Mouse (Mus musculus) forelimb bud, embryonic 11.5 days (tissue): Measurements from ENCODE around the gene Slc9a8.
A peak's percentile ranks its signal among the peaks of the same experiment; 100 is the strongest.

Source experiments
- DNase-seq: peaks from one replicate; pipeline ENCODE4 v3.0.0-alpha.2; 2012; ENCODE audit warnings: low read depth, low spot score

Gene Slc9a8

DNA sequence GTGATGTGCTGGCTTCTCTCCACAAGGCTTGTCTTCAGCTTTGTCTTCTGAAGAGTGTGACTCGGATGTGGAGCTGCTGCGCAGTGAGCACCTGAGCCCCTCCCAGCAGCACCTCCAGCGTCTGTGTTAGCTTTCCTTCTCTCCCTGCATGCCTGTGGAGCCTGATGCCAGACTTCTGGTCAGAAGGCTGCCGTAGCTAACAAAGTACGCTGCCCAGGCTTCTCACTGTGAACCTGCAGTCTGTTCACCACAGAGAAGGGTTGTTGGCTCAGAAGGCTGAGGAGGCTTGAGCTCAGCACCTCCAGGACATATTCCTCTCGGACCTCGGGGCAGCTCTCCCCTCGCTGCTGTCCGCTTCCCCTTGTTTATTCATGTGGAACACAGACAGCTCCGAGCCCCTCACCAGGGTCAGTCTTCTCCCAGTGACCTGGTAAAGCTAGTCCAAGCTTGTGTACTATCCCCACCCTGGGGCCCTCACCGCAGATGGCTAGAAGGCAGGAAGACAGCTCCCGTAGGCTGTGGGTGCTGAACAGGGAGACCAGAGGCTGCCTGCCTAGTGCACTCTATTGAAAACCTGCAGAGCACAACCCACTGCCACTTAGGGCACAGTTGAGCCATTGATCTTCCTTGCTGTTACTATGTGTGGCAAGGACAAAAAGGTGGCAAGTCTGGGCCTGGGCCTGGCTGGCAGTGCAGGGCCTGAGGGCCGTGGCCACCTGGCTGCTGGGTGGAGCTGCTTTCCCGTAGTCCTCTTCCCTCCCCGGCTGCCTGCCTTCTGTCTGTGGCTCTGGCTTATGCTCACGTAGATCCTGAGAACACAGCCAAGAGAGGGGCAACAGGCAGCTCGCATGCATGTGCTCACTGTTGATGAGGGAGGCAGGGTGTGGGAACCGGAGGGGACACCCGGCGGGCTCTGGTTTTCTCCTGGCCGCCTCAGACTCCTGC lies 28.1 kb downstream of the Slc9a8 start:
- no peak for DNase-seq

DNA sequence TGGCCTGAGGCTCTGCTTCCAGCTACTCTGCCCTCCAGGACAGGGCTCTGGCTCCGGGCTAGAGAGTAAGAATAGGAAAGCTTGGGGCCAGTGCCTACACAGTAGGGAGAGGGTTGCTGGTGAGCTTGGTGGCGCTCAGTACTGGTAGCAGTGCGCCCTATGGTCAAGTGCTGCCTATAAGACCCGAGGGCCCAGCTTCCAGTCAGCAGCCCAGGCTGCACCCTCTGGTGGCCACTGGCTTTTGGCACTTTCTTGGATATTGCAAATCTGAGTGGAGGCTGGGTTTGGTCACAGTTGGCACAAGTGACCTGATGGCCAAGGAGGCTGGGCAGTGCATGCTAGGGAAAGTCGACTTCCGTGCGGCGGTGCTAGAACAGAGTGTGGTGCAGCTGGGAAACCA lies 29.1 kb downstream of the Slc9a8 start:
- DNase-seq = no peak

DNA sequence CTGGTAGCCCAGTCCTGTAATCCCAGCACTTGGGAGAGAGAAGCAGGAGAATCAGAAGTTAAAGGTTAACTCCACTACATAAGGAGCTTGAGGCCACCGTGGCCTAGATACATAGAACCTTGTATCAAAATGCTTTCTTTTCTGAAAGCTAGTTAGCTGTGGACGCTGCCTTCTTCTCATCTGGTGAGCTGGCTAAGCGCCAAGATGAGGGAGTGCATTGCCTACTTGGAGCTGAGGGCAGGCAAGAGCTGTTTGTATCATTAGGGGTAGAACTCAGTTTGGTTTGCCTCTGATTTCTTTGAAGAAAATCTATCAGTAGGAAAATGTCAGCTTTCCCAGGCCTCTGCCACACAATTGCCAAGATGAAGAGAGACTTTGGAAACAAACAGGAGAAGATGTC lies 32.3 kb downstream of the Slc9a8 start:
- DNase-seq = no peak

DNA sequence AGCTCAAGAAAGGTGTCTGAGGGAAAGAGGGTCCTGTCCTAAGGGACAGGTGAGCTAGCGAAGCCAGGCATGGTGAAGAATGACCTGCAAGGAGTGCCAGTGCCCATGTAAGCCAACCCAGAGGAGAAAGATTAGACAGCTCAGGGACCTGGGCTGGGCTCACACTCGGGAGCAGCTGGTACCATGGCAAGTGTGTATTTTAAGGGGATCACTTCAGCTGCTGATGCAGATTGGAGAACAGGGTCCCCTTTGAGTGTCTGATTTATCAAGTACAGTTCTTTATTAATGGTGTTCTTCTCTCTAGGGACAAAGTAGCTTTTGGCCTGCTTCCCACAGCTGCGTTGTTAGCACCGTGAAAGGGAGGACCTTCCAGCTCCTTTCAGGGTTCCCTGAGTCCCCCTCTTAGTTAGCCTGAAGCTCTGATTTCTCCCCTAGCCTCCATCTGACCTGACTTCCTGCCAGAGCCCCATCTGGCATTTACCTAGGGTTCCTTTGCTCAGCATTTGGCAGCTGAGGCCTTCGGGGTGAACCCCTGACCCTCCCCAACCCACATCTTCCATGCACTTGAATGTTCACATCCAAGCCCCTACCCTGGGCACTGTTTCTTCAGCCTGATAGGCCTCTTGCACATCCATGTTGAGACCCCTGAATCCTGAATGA lies 35.0 kb downstream of the Slc9a8 start:
- DNase-seq = no peak

DNA sequence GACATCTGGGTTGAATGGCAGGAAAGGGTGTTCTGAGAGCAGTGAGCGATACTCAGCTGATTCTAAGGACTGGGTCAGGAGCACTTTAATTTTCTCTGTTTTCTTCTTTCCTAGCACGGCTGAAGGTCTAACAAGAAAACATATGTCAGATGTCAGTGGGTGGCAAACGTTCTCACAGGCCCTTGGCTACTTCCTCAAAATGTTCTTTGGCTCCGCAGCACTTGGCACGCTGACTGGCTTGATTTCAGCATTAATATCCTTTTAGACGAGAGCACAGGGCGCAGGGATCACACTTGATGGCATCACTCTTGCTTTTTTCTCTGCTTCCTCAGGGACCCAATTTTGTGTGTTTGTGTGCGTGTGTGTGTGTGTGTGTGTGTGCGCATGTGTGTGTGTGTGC lies 35.7 kb downstream of the Slc9a8 start:
- DNase-seq = no peak

DNA sequence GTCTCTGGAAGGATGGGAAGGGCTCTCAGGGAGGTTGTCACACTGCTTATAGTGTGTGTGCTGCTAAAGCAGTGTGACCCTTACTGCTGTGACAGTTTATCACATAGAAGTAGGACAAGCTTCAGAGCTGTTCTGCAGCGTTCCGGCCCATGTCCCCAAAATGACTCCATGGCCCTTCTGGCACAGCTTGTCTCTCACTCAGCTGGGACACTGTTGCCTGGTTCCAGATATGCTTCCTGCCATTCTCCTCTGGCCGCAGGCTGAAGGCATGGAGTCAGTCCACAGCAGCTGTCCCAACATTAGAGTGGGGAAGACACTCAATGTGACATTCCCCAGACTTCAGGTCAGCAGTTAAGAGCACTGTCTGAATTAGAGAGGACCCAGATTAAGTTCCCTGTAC lies 37.0 kb downstream of the Slc9a8 start:
- DNase-seq = no peak

DNA sequence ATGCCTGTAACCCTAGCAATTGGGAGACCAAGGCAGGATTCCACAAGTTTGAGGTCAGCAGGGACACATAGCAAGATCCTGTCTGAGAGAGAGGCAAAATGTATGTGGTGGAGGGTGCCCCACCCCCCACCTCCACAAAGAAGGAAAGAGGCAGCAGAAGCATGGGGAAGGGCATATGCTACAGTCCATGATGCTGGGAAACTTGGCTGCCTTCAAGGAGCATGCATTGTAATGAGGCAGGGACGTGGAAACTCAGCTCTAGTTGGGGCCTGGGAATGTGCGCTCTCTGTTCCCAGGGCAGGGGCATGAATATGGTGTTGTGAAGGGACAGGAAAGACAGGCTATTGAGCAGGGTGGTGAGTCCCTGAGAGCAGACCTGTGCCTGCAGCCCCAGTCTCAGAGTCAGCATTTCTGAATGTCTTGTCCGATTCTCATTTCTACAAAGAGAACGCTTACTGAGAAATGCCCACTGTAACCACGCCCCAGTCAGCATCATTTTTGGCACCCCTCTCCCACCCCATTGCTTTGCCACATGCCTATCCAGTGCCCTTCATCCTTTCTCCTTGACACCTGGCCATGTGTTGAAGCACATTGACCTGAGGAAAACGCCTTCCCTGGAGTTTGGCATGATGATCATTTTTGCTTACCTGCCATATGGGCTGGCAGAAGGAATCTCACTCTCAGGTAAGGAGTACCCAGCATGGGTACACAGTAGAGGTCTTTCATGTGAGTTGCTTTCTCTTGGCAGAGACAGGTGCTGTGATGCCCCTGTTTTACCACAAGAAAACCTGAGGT lies 37.8 kb downstream of the Slc9a8 start:
- no peak for DNase-seq

DNA sequence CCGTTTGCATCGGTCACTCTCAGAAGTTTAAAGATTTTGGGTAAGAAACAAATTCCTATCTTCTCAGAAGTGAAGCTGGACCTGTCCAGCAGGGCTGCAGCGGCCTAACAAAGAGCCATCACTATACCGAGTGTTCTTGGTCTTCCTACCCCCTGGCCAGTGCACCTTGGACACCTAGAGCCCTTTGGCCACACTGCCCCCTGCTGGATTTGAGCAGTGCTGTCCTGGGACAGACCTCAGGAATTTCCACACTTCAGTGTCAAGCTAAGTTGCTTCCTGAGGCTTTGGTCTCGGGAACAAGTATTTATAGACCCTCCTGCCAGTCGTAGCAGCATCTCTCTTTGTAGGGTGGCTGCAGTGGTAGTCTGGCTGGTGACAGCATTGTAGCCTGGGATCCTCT lies 41.4 kb downstream of the Slc9a8 start:
- DNase-seq = peak; percentile 54

DNA sequence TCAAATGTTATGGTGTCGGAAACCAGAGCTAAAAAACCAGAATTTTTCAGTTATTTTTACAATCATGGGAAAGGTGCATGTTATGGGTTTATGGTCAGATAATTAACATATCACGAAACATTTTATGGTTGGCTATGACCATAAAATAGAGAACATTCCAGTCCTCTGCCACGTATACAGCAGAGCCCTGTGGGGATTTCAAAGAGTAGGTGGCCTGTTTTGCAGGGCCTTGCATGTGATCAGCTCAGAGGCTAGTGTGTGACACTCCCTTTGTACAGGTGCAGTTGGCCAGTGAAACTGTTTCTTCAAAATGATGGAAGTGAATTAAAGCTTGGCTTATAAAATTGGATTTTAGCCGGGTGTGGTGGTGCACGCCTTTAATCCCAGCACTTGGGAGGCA lies 42.3 kb downstream of the Slc9a8 start:
- no peak for DNase-seq

DNA sequence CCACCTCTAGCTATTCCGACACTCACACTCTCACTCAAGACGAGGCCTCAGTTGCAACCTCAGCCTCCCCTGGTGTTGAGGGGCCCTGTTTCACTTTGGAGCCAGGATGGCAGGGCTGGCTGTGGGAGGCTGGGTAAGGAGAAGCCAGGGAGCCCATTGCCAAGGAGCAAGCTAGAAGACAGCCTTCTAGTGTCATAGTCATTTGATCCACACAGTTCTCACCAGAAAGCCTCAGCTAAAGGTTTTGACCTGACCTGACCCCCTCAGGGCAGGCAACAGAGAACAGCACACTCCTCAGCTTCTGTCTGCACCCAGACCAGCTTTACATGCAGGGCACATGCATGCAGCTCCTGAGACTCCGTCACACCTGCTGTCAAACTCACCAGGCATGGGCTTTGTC lies 44.4 kb downstream of the Slc9a8 start:
- no peak for DNase-seq

DNA sequence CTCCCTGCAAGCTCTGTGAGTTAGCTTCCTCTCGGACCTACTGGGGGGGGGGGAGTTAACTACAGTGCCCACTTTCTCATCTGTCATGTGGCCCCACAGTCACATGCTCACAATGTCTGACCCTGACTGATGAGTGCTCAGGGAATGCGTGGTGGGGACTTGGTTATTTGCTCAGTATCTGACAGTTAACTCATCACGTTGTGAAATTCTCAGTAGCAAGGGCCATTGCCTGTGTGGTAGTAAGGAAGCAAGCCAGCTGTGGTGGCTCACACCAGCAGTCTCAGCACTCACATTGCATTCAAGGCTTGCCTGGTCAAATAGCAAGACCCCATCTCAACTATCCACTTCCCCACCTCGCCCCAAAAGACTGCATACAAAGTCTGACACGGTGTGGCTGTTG lies 45.7 kb downstream of the Slc9a8 start:
- no peak for DNase-seq

DNA sequence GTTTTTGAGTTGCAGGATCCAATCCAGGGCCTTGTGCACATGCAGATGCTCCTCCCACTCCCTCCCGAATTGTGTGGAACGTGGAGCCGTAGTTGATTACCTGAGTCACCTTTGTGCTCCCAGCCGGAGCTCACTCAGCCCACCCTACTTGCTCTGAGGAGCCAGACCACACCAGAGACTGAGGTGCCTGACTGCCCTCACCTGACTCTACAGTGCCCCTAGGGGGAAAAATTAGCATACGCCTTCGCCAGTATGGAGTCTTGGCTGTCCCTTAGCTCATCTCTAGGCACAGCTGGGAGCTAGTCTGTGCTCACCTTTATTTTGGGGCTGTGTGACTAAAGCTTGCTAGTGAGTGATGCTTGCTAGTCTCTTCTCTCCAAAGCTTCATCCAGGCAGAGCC lies 46.9 kb downstream of the Slc9a8 start:
- no peak for DNase-seq

DNA sequence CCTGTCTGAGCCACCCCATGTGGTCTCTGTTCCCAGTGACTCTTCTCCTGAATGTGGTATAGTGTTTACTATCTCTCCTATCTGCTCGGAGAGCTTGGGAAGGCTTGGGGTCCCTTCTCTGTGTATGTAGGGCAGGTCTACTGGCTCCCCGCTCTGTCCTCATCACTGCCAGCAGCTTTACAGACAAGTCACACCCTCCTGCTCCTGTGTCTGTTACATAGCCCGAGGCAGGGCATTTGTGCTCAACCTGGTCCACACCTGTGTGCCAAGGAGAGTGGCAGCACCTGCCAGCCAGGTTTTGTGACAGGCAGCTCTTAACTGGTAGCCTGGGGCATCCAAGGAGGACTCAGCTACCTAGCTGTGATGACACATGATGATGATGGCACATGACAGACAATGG lies 49.1 kb downstream of the Slc9a8 start:
- DNase-seq = no peak

DNA sequence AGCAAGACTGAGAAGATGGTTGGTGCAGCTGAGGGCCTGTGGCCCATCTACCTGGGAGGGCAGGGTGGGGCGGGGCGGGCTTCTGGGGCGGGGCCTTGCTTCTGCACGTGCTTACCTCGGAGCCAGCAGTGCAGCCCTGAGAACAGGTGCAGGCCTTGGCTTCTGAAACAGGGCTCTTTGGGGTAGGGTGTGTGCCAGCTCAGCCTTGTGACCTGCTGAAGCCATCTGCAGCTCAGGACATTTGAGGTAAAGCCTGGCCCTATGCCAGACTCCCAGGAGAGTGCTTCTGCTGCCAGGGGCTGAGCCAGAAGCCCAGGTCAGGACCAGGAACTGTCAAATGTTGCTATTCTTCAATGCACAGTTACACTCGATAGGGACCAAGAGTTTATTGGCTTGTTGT lies 50.1 kb downstream of the Slc9a8 start:
- no peak for DNase-seq

DNA sequence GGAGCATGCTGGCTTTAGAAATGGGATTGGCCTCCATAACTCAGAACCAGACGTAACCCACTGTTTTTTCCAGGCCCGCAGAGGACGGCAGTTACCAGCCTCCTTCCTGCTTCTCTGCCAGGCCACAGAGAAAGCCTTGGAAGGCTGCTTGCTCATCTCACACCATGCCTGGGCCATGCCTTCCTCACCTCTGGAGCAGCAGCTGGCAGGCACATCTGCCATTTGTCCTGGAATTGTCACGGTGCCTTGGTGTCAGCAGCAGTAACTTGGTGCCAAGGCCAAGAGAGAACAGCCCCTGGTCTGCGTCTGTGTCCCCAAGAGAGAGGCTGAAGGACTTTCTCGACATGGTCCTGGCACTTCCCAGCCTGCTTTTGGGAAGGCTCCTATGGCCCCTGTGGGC lies 52.7 kb downstream of the Slc9a8 start:
- DNase-seq = no peak

DNA sequence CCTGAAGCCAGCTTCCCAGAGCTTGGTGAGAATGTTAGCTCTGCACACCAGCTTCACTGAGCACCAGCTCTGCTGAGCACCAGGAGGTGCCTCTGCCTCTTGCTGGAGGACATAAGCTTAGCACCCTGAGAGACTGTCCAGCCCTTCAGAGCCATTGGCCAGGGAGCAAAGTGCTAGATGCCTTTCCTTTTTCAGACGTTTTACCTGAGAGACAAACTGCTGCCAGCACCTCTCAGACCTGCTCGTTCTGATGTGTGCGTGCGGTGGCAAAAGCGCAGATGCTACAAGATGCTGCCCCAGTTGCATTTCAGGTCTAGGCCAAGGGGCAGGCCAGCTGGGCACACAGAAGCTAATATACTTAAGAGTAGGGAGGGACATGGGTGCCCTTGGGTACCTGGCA lies 54.1 kb downstream of the Slc9a8 start:
- DNase-seq = no peak

DNA sequence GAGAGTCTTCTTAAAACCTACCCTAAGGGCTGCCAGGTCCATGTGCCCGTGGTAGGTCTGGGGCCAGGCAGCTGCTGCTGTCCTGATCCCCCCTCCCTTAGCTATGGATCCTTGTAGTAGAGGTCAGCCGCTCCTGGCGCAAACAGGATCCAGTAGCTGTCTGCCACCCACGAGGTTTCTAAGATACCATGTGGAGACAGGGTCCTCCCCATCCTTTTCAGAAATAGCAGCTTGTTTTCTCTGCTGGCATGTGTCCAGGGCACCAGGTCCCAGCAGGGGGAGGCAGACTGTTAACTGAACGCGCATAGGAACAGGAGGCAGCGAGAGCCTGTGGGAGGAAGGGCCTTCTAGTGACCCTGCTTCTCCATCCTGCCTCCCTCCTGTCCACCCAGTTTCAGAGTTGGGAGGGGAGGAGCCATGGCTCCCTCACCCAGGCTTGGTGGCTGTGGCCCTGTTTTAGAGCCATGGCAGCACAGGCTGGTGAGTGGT lies 54.7 kb downstream of the Slc9a8 start:
- no peak for DNase-seq

DNA sequence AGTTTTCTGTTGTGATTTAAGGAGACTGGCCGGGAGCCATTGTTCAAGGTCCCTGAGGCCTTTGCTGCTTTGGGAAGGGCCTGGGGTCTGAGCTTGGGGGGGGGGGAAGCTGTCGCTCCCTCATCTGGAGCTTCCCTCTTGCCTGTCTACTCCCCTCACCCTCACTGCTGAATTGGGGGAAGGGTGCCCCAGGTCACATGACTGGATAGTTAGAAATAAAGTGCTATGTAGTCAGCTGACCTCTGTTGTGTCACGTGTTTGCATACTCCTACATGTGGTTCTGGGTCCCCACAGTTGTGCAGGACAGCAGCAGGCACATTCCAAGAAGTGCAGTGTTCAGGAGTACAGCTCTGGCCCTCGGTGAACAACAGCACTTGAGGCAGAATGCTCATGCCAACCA lies 55.2 kb downstream of the Slc9a8 start:
- no peak for DNase-seq

DNA sequence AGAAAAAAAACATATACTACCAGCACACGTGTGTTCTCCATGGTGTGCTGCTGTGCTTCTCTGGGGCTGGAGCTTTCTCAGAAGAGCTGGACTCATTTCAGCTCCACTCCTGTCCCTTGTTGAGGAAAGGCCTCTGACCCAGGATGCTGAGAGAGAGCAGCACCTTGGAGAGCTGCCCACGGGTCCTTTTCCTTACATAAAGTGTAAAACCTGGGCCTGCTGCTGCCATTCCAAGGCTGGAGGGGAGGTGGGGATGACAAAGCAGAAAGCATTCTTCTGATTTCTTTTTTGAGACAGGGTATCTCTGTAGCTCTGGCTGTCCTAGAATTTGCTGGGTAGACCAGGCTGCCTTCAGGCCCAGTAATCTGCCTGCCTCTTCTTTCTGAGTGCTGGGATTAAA lies 56.6 kb downstream of the Slc9a8 start:
- peak; percentile 30 for DNase-seq

DNA sequence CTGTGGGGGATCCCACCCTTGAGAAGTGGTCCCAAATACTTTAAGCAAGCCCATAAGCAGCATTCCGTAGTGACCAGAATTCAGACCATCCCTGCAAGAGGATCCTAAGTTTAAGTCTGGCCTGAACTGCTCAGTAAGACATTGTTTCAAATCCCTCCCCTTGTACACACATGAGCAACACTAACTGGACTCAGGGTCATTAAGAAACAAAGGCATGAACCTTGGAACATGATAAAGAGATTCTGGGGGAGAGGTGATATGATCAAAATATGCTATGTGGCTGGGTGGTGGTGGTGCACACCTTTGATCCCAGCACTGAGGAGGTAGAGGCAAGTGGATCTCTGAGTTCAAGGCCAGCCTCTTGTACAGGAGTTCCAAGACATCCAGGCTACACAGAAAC lies 58.0 kb downstream of the Slc9a8 start:
- no peak for DNase-seq

DNA sequence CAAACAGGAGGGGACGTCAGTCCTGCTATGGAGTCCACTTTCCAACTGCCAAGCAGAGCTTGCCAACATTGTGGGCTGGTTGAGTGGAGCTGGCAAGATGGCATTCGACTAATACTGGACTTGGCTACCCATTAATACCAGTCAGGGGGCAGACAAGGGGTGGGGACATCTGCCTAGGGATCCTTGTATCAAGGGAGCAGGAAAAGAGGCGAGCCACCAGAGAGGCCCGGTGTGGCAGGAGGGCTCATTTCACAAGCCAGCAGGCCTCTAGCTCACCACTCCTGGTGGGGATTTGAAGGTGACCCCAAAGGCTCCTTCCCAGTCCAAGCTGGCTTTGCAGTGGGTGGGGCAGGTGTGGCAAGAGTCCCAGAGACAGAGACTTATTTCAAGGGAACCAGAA lies 61.2 kb downstream of the Slc9a8 start:
- no peak for DNase-seq
